Mouse (Mus musculus): Measurements from ENCODE around the gene Gas7. TPM values are rescaled to one million over a fixed set of nuclear protein-coding genes. Genes with fewer than 3 reads are reported as not detected.

Gene Gas7
- polyA plus RNA-seq, 1 experiment from 2014 or later = 75.1 TPM

- H3K4me3 ChIP-seq (replicated peaks; ENCODE audit: low read length) = no peak overlapping the region
- H3K36me3 ChIP-seq (ENCODE audit: control insufficient read depth, insufficient read depth) = no peaks in the 10 kb centered on the region
- ATAC-seq = no peak
- H3K9ac ChIP-seq (replicated peaks; ENCODE audit: low read depth, low read length) = no peak overlapping the region
- no peak overlapping the region for H3K27ac ChIP-seq (ENCODE audit: low read length)
- WGBS = 47% methylated on average over 2 of the region's 2 CpGs
- H3K9me3 ChIP-seq (ENCODE audit: control insufficient read depth, low read length) = no peaks in the 10 kb centered on the region
- no peak overlapping the region for H3K4me2 ChIP-seq (ENCODE audit: low read length)
- H3K27me3 ChIP-seq (replicated peaks; ENCODE audit: control insufficient read depth, insufficient read depth, low read length) = no peaks in the 10 kb centered on the region
- H3K4me1 ChIP-seq (replicated peaks; ENCODE audit: control insufficient read depth, insufficient read depth, low read length) = no peaks in the 10 kb centered on the region; the same call in 1 of the 2 replicates
These were observed 69.5 kb downstream of the Gas7 start for GRCm38 (mm10) chr11:67524731-67525130.

- Histone ChIP-seq H3K36me3 (ENCODE audit: control insufficient read depth, insufficient read depth) (no peaks in the 10 kb centered on the region), H3K27ac (ENCODE audit: low read length) (no peak overlapping the region), H3K4me1 (replicated peaks; ENCODE audit: control insufficient read depth, insufficient read depth, low read length) (no peaks in the 10 kb centered on the region; the same call in 1 of the 2 replicates), H3K4me2 (ENCODE audit: low read length) (no peak overlapping the region), H3K9me3 (ENCODE audit: control insufficient read depth, low read length) (no peaks in the 10 kb centered on the region), H3K9ac (replicated peaks; ENCODE audit: low read depth, low read length) (no peak overlapping the region), H3K4me3 (replicated peaks; ENCODE audit: low read length) (no peak overlapping the region), H3K27me3 (replicated peaks; ENCODE audit: control insufficient read depth, insufficient read depth, low read length) (no peaks in the 10 kb centered on the region)
- ATAC-seq = no peak
- 58% methylated on average over 3 of the region's 3 CpGs for WGBS
These were observed 70.6 kb downstream of the Gas7 start for GRCm38 (mm10) chr11:67525841-67526240.

GRCm38 (mm10) chr11:67526621-67527545 is 71.6 kb downstream of the Gas7 start:
- no peaks in the 10 kb centered on the region for H3K27me3 ChIP-seq (replicated peaks; ENCODE audit: control insufficient read depth, insufficient read depth, low read length)
- no peak overlapping the region for H3K4me2 ChIP-seq (ENCODE audit: low read length)
- 84% methylated on average over 12 of the region's 12 CpGs for WGBS
- H3K4me3 ChIP-seq (replicated peaks; ENCODE audit: low read length) = no peak overlapping the region
- H3K4me1 ChIP-seq (replicated peaks; ENCODE audit: control insufficient read depth, insufficient read depth, low read length) = no peaks in the 10 kb centered on the region; the same call in 1 of the 2 replicates
- no peak overlapping the region for H3K27ac ChIP-seq (ENCODE audit: low read length)
- ATAC-seq = 0 out of 2 replicates have a peak, but pooled peaks have one; percentile 20
- H3K36me3 ChIP-seq (ENCODE audit: control insufficient read depth, insufficient read depth) = no peaks in the 10 kb centered on the region
- H3K9ac ChIP-seq (replicated peaks; ENCODE audit: low read depth, low read length) = no peak overlapping the region
- no peaks in the 10 kb centered on the region for H3K9me3 ChIP-seq (ENCODE audit: control insufficient read depth, low read length)

DNA sequence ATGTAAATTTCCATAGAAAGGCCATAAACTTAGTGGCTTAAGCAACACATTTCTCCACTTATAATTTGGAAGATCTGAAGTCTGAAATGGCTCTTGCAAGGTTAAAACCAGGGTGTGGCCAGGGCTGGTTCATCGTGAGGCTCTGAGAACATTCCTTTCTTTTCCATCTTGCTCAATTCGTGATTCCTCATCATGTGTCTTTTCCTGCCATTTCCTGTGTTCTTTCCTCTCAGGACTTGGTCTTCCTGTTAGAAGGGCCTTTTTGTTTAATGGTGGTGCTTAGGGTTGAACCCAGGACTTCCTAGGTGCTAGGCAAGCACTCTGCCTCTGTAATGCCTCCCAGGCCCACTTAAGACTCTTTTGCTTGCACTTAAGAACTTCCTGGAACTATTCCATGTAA is 76.0 kb downstream of the Gas7 start:
- Histone ChIP-seq H3K4me3 (replicated peaks; ENCODE audit: low read length) (no peak overlapping the region), H3K9me3 (ENCODE audit: control insufficient read depth, low read length) (no peaks in the 10 kb centered on the region), H3K4me1 (replicated peaks; ENCODE audit: control insufficient read depth, insufficient read depth, low read length) (no peaks in the 10 kb centered on the region; the same call in 1 of the 2 replicates), H3K9ac (replicated peaks; ENCODE audit: low read depth, low read length) (no peak overlapping the region), H3K27ac (ENCODE audit: low read length) (no peak overlapping the region), H3K4me2 (ENCODE audit: low read length) (no peak overlapping the region), H3K36me3 (ENCODE audit: control insufficient read depth, insufficient read depth) (no peaks in the 10 kb centered on the region), H3K27me3 (replicated peaks; ENCODE audit: control insufficient read depth, insufficient read depth, low read length) (no peaks in the 10 kb centered on the region)
- ATAC-seq = no peak
- WGBS = 83% methylated on average over 2 of the region's 2 CpGs

GRCm38 (mm10) chr11:67531926-67532565 is 76.8 kb downstream of the Gas7 start:
- Histone ChIP-seq H3K36me3 (ENCODE audit: control insufficient read depth, insufficient read depth) (no peaks in the 10 kb centered on the region), H3K4me3 (replicated peaks; ENCODE audit: low read length) (no peak overlapping the region), H3K4me2 (ENCODE audit: low read length) (no peak overlapping the region), H3K27ac (ENCODE audit: low read length) (no peak overlapping the region), H3K9me3 (ENCODE audit: control insufficient read depth, low read length) (no peaks in the 10 kb centered on the region), H3K27me3 (replicated peaks; ENCODE audit: control insufficient read depth, insufficient read depth, low read length) (no peaks in the 10 kb centered on the region), H3K4me1 (replicated peaks; ENCODE audit: control insufficient read depth, insufficient read depth, low read length) (no peaks in the 10 kb centered on the region; the same call in 1 of the 2 replicates), H3K9ac (replicated peaks; ENCODE audit: low read depth, low read length) (no peak overlapping the region)
- no peak for ATAC-seq
- WGBS = 84% methylated on average over 6 of the region's 6 CpGs

- Histone ChIP-seq H3K4me2 (ENCODE audit: low read length) (no peak overlapping the region), H3K27ac (ENCODE audit: low read length) (no peak overlapping the region), H3K4me1 (replicated peaks; ENCODE audit: control insufficient read depth, insufficient read depth, low read length) (no peaks in the 10 kb centered on the region), H3K36me3 (ENCODE audit: control insufficient read depth, insufficient read depth) (no peaks in the 10 kb centered on the region), H3K4me3 (replicated peaks; ENCODE audit: low read length) (no peak overlapping the region), H3K27me3 (replicated peaks; ENCODE audit: control insufficient read depth, insufficient read depth, low read length) (no peaks in the 10 kb centered on the region), H3K9me3 (ENCODE audit: control insufficient read depth, low read length) (no peaks in the 10 kb centered on the region), H3K9ac (replicated peaks; ENCODE audit: low read depth, low read length) (no peak overlapping the region)
- no peak for ATAC-seq
- 92% methylated on average over 10 of the region's 10 CpGs for WGBS
These were observed 77.5 kb downstream of the Gas7 start for GRCm38 (mm10) chr11:67532728-67533127.

GRCm38 (mm10) chr11:67533151-67533550 is 77.9 kb downstream of the Gas7 start:
- Histone ChIP-seq H3K9me3 (ENCODE audit: control insufficient read depth, low read length) (no peaks in the 10 kb centered on the region), H3K36me3 (ENCODE audit: control insufficient read depth, insufficient read depth) (no peaks in the 10 kb centered on the region), H3K27ac (ENCODE audit: low read length) (no peak overlapping the region), H3K9ac (replicated peaks; ENCODE audit: low read depth, low read length) (no peak overlapping the region), H3K27me3 (replicated peaks; ENCODE audit: control insufficient read depth, insufficient read depth, low read length) (no peaks in the 10 kb centered on the region), H3K4me3 (replicated peaks; ENCODE audit: low read length) (no peak overlapping the region), H3K4me2 (ENCODE audit: low read length) (no peak overlapping the region), H3K4me1 (replicated peaks; ENCODE audit: control insufficient read depth, insufficient read depth, low read length) (no peaks in the 10 kb centered on the region)
- WGBS = 81% methylated on average over 6 of the region's 6 CpGs
- no peak for ATAC-seq

GRCm38 (mm10) chr11:67535703-67536102 is 80.5 kb downstream of the Gas7 start:
- no peaks in the 10 kb centered on the region for H3K9me3 ChIP-seq (ENCODE audit: control insufficient read depth, low read length)
- no peak overlapping the region for H3K4me2 ChIP-seq (ENCODE audit: low read length)
- no peak overlapping the region for H3K27ac ChIP-seq (ENCODE audit: low read length)
- no peaks in the 10 kb centered on the region for H3K36me3 ChIP-seq (ENCODE audit: control insufficient read depth, insufficient read depth)
- no peaks in the 10 kb centered on the region for H3K4me1 ChIP-seq (replicated peaks; ENCODE audit: control insufficient read depth, insufficient read depth, low read length)
- ATAC-seq = no peak
- H3K9ac ChIP-seq (replicated peaks; ENCODE audit: low read depth, low read length) = no peak overlapping the region
- no peak overlapping the region for H3K4me3 ChIP-seq (replicated peaks; ENCODE audit: low read length)
- H3K27me3 ChIP-seq (replicated peaks; ENCODE audit: control insufficient read depth, insufficient read depth, low read length) = no peaks in the 10 kb centered on the region
- 78% methylated on average over 1 of the region's 1 CpGs for WGBS

DNA sequence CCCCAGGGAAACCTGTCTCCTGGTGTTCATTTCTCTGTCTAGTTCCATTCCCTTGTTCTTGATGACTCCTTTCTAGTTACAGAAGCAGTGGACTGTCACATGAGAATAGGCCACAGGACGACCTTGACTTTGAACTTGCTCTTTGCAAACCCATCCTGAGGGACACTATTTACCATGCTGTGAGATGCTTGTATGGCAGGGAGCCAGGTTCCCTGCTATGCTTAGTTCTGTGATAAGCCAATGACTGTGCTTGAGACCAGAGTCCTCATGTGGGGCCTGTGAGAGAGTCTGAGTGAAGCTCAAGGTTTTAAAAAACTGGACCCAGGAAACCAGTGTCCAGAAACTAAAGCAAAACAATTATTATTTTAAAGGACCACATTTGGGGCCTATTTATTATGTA is 81.2 kb downstream of the Gas7 start:
- H3K9ac ChIP-seq (replicated peaks; ENCODE audit: low read depth, low read length) = no peak overlapping the region
- ATAC-seq = no peak
- H3K36me3 ChIP-seq (ENCODE audit: control insufficient read depth, insufficient read depth) = no peaks in the 10 kb centered on the region
- no peak overlapping the region for H3K4me2 ChIP-seq (ENCODE audit: low read length)
- no peaks in the 10 kb centered on the region for H3K27me3 ChIP-seq (replicated peaks; ENCODE audit: control insufficient read depth, insufficient read depth, low read length)
- no peaks in the 10 kb centered on the region for H3K4me1 ChIP-seq (replicated peaks; ENCODE audit: control insufficient read depth, insufficient read depth, low read length)
- H3K27ac ChIP-seq (ENCODE audit: low read length) = no peak overlapping the region
- no peak overlapping the region for H3K4me3 ChIP-seq (replicated peaks; ENCODE audit: low read length)
- 76% methylated on average over 1 of the region's 1 CpGs for WGBS
- no peaks in the 10 kb centered on the region for H3K9me3 ChIP-seq (ENCODE audit: control insufficient read depth, low read length)
